Mouse (Mus musculus) heart, embryonic 14.5 days (tissue): ENCODE data around the gene Cmtr1. TPM values are rescaled to one million over a fixed set of nuclear protein-coding genes. Genes with fewer than 3 reads are reported as not detected.

Source experiments
- ATAC-seq: fragments of 200-750 bp; cut with Nextera tagmentation; 2 replicates; pipeline ENCODE4 v1.8.0; 2017; ENCODE audit warnings: low read depth, moderate TSS enrichment; ENCODE audit not compliant: insufficient number of reproducible peaks, insufficient read depth, low FRiP score
- H3K27ac ChIP-seq, 2 experiments: fragments of 200-500 bp in 1 of 2; fragments of 300-500 bp in 1 of 2; sonication (generic) in 1 of 2; replicated peaks in 1 of 2; 2 replicates each; pipeline ENCODE4 v1.5.1; 2012 to 2014; ENCODE audit warnings: low read depth in 2 of 2, low read length in 2 of 2, control low read depth in 1 of 2, mild to moderate bottlenecking in 1 of 2, mixed read lengths in 1 of 2; ENCODE audit not compliant: control insufficient read depth in 1 of 2, insufficient read depth in 1 of 2
- H3K27me3 ChIP-seq: fragments of 300-500 bp; sonication (generic); 2 replicates; pipeline ENCODE4 v1.6.1; 2014; ENCODE audit warnings: mild to moderate bottlenecking, low read length, control low read depth; ENCODE audit not compliant: control insufficient read depth, insufficient read depth
- H3K36me3 ChIP-seq: fragments of 300-500 bp; sonication (generic); 2 replicates; pipeline ENCODE4 v1.6.1; 2014; ENCODE audit warnings: mild to moderate bottlenecking, control low read depth, low read length, mixed read lengths; ENCODE audit not compliant: control insufficient read depth, insufficient read depth
- H3K4me1 ChIP-seq, 2 experiments: fragments of 200-500 bp in 1 of 2; fragments of 300-500 bp in 1 of 2; sonication (generic) in 1 of 2; 2 replicates each; pipeline ENCODE4 v1.6.1; 2012 to 2014; ENCODE audit warnings: low read length in 2 of 2, control low read depth in 1 of 2, mixed read lengths in 1 of 2; ENCODE audit not compliant: control insufficient read depth in 2 of 2, insufficient read depth in 2 of 2
- H3K4me2 ChIP-seq: fragments of 300-500 bp; sonication (generic); 2 replicates; pipeline ENCODE4 v1.6.1; 2014; ENCODE audit warnings: mild to moderate bottlenecking, low read length
- H3K4me3 ChIP-seq, 2 experiments: fragments of 200-500 bp in 1 of 2; fragments of 300-500 bp in 1 of 2; sonication (generic) in 1 of 2; 2 replicates each; pipeline ENCODE4 v1.5.1; 2012 to 2014; ENCODE audit warnings: low read length in 2 of 2, mild to moderate bottlenecking in 2 of 2, control low read depth in 1 of 2, low read depth in 1 of 2, moderate library complexity in 1 of 2; ENCODE audit not compliant: control insufficient read depth in 1 of 2, insufficient read depth in 1 of 2
- H3K9ac ChIP-seq: fragments of 300-500 bp; sonication (generic); 2 replicates; pipeline ENCODE4 v1.6.1; 2014; ENCODE audit warnings: mild to moderate bottlenecking, low read length
- H3K9me3 ChIP-seq: fragments of 300-500 bp; sonication (generic); 2 replicates; pipeline ENCODE4 v1.6.1; 2016; ENCODE audit warnings: low read length, control low read depth; ENCODE audit not compliant: control insufficient read depth
- WGBS: fragments of 180-500 bp; shearing (Covaris S2); extraction: QIAGEN DNeasy Blood & Tissue Kit; methylation state at CpG from one replicate; pipeline ENCODE4 v1.1.7; 2014; 5-methylcytosine and 5-hydroxymethylcytosine counted together
- polyA plus RNA-seq: library from polyadenylated mRNA; unstranded; fragments of >200 nt; fragmentation: Nextera tagmentation; extraction: Ambion mirVana; gene quantifications from 2 replicates; pipeline ENCODE4 v1.2.1, GENCODE M21; 2014

The Cmtr1 gene
- polyA plus RNA-seq, 1 experiment from 2014 or later = 81.3 TPM

DNA sequence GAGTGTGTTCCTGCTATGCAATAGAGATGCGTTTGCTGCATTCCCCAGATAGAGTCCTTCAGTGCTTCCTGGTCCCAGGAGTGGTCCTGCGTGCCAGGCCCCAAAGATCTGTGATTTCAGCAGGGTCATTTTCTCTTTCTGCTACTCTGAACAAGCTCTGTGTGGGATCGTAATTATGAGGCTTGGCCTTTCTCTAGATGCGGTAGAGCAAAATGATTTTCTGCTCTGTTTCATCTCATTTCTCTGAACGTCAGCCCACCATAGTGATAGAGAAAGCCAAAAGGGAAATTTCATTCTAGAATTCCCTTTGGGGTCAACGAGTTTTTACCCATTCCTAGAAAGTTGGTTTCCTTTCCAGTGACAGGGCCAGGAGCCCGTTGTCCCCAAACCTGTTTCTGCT, 21.9 kb downstream of the Cmtr1 start:
- H3K36me3 ChIP-seq = peaks cover 87% of the 10 kb centered on the region
- ATAC-seq = no peak

GRCm38 (mm10) chr17:29683127-29683526, 22.7 kb downstream of the Cmtr1 start:
- ATAC-seq = no peak
- no peaks in the 10 kb centered on the region for H3K27me3 ChIP-seq
- no peak overlapping the region for H3K4me2 ChIP-seq
- no peak overlapping the region for H3K4me3 ChIP-seq
- no peak overlapping the region for H3K9ac ChIP-seq
- no peak overlapping the region for H3K27ac ChIP-seq
- no peaks in the 10 kb centered on the region for H3K9me3 ChIP-seq
- peaks cover 11 to 26% of the 10 kb centered on the region in 2 experiments for H3K4me1 ChIP-seq
- 42% methylated on average over 2 of the region's 2 CpGs for whole genome bisulfite sequencing
- peaks cover 83% of the 10 kb centered on the region for H3K36me3 ChIP-seq

More for the DNA sequence above, 21.9 kb downstream of the Cmtr1 start:
- peaks cover 4 to 19% of the 10 kb centered on the region in 2 experiments; a peak in 3 of 4 replicates for H3K4me1 ChIP-seq
- H3K27me3 ChIP-seq = no peaks in the 10 kb centered on the region
- H3K4me2 ChIP-seq = no peak overlapping the region
- no peaks in the 10 kb centered on the region for H3K9me3 ChIP-seq
- H3K9ac ChIP-seq = no peak overlapping the region
- 86% methylated on average over 7 of the region's 7 CpGs for WGBS
- no peak overlapping the region for H3K27ac ChIP-seq
- no peak overlapping the region for H3K4me3 ChIP-seq

DNA sequence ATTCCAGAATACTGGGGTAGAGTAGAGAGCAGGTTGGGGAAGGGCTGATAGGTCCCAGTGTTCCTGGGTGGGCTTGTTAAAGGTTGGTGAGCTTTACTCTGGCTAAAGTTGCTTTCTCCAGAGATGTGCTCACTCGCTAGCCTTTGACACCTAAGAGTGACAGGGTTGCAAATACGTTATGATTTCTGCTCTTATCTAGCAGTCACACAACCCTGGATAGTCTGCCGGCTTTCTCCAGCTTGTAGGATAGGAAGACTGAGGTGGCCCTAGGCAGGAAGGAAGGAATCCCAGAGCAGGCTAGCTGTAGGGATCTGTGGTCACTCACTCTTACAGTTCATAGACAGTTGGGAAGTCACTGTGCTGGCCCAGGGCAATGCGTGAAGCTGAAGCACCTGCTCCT, 23.9 kb downstream of the Cmtr1 start:
- no peaks in the 10 kb centered on the region for H3K27me3 ChIP-seq
- no peaks in the 10 kb centered on the region for H3K9me3 ChIP-seq
- H3K9ac ChIP-seq = no peak overlapping the region
- H3K4me3 ChIP-seq = no peak overlapping the region
- peaks cover 14 to 32% of the 10 kb centered on the region in 2 experiments for H3K4me1 ChIP-seq
- H3K4me2 ChIP-seq = no peak overlapping the region
- 55% methylated on average over 4 of the region's 4 CpGs for WGBS
- no peak overlapping the region for H3K27ac ChIP-seq
- peaks cover 78% of the 10 kb centered on the region for H3K36me3 ChIP-seq
- no peak for ATAC-seq

- H3K9me3 ChIP-seq = no peaks in the 10 kb centered on the region
- H3K27me3 ChIP-seq = no peaks in the 10 kb centered on the region
- H3K27ac ChIP-seq = no peak overlapping the region
- no peak overlapping the region for H3K9ac ChIP-seq
- H3K4me1 ChIP-seq = peaks cover 14 to 32% of the 10 kb centered on the region in 2 experiments
- peaks cover 83% of the 10 kb centered on the region for H3K36me3 ChIP-seq
- H3K4me3 ChIP-seq = no peak overlapping the region
- ATAC-seq = no peak
- no peak overlapping the region for H3K4me2 ChIP-seq
- 85% methylated on average over 5 of the region's 5 CpGs for WGBS
These were observed 26.4 kb downstream of the Cmtr1 start for GRCm38 (mm10) chr17:29686771-29687170.

DNA sequence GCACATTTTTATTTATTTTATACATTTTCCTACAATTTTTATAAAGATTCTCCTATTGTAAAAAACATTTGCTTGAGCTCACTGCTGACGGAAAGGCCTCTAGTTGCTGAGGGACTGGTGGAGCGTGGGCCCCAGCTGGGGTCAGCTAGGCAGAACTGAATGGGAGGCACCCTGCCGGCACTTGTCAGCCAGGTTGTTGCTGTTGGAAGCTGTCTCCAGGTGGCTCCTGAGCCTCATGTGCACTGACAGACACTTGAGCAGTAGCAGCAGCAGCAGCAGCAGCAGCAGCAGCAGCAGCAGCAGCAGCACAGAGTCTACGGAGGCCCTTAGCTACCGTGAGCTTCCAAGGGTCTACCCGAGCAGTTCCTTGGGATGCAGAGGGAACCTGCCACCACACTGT, 27.0 kb downstream of the Cmtr1 start:
- no peak overlapping the region for H3K4me3 ChIP-seq
- peak overlapping the region; percentile 57; the same call in 1 of the 2 replicates for H3K9ac ChIP-seq
- 34% methylated on average over 6 of the region's 6 CpGs for WGBS
- H3K27me3 ChIP-seq = no peaks in the 10 kb centered on the region
- H3K4me1 ChIP-seq = peaks cover 14 to 32% of the 10 kb centered on the region in 2 experiments
- ATAC-seq = no peak
- peak overlapping the region; percentile 25; the same call in 1 of the 2 replicates for H3K4me2 ChIP-seq
- H3K36me3 ChIP-seq = peaks cover 80% of the 10 kb centered on the region
- H3K9me3 ChIP-seq = no peaks in the 10 kb centered on the region
- H3K27ac ChIP-seq = peak overlapping the region; percentile 66 to 90

DNA sequence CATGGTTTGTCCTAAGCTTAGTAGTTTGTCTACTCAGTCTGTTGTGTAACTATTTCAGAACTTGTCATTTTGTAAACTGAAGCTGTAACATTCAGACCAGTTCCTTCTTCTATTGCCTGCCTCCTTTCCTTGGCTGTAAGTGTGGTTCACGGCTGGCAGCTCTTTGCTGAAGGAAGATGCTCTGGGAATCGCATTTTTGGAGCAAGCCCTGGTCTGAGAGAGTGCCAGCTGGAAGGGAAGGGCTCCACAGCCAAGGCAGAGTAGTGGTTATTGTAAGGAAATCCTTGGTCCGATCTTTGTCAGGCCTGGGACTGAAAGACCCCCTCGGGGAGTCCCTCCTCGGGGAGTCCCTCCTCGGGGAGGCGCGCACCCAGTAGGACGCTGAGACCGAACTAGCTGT, 28.2 kb downstream of the Cmtr1 start:
- Histone ChIP-seq H3K4me1 (peaks cover 14 to 24% of the 10 kb centered on the region in 2 experiments), H3K27ac (peak overlapping the region in 1 of 2 experiments; percentile 90; a peak in 3 of 4 replicates), H3K9ac (0 out of 2 replicates have a peak overlapping the region, but pooled peaks have one; percentile 31), H3K27me3 (no peaks in the 10 kb centered on the region), H3K4me3 (no peak overlapping the region), H3K9me3 (no peaks in the 10 kb centered on the region), H3K4me2 (no peak overlapping the region), H3K36me3 (peaks cover 76% of the 10 kb centered on the region)
- 91% methylated on average over 10 of the region's 10 CpGs for WGBS
- ATAC-seq = no peak

DNA sequence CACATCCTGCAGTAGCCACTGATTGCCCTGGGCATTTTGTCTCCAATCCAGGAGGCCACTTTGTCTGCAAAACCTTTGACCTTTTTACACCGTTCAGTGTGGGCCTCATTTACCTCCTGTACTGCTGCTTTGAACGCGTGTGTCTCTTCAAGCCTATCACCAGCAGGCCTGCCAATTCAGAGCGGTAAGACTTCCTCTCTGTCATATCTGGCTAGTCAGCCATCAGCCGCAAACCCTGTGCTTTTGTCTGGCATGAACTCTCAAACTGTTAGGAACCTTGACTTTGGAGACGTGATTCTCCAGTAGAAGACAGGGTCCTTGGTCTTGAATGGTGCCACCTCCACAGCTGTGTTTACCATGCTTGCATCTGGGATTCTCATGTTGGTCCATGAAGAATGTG, 29.9 kb downstream of the Cmtr1 start:
- no peak for ATAC-seq
- peaks cover 76% of the 10 kb centered on the region for H3K36me3 ChIP-seq
- H3K4me2 ChIP-seq = no peak overlapping the region
- no peak overlapping the region for H3K9ac ChIP-seq
- H3K27ac ChIP-seq = no peak overlapping the region
- no peak overlapping the region for H3K4me3 ChIP-seq
- WGBS = 73% methylated on average over 6 of the region's 6 CpGs
- no peaks in the 10 kb centered on the region for H3K27me3 ChIP-seq
- no peaks in the 10 kb centered on the region for H3K9me3 ChIP-seq
- H3K4me1 ChIP-seq = peaks cover 14 to 24% of the 10 kb centered on the region in 2 experiments

DNA sequence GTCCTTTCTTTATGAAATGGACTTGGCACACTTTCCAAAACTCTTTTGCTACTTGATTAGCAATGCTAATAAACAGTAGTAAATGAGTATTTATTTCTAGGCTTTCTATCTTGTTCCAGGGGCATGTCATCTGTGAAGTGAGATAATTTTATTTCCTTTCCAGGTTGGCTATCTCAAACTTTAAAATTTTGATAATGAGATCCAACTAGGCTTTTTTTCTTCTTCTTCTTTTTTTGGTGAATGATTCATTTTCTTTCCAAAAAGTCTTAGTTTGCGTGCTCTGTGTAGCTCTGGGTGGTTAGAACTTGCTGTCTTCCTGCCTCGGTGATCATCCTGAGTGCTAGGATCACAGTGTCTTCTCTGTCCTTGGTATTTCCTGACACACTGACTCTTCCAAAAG, 32.4 kb downstream of the Cmtr1 start:
- Histone ChIP-seq H3K27me3 (no peaks in the 10 kb centered on the region), H3K4me2 (no peak overlapping the region), H3K27ac (no peak overlapping the region), H3K9ac (no peak overlapping the region), H3K36me3 (peaks cover 82% of the 10 kb centered on the region), H3K4me3 (no peak overlapping the region), H3K4me1 (peaks cover 4 to 8% of the 10 kb centered on the region in 2 experiments), H3K9me3 (no peaks in the 10 kb centered on the region)
- ATAC-seq = no peak
- WGBS = 78% methylated on average over 2 of the region's 2 CpGs
